Mouse (Mus musculus): ENCODE results near the gene Ppp1r13b. TPM values are rescaled to one million over a fixed set of nuclear protein-coding genes. Genes with fewer than 3 reads are reported as not detected.
A peak's percentile ranks its signal among the peaks of the same experiment; 100 is the strongest.

Gene Ppp1r13b
- polyA plus RNA-seq, 1 experiment = 27.8 TPM

GRCm38 (mm10) chr12:111827556-111827955, 80.4 kb downstream of the Ppp1r13b start:
- DNase-seq (ENCODE audit: low read depth) = no peak

- no peak for DNase-seq (ENCODE audit: low read depth)
Observed at GRCm38 (mm10) chr12:111821931-111822330, 86.0 kb downstream of the Ppp1r13b start.

- no peak for DNase-seq (ENCODE audit: low read depth)
Observed at GRCm38 (mm10) chr12:111820708-111821107, 87.2 kb downstream of the Ppp1r13b start.

GRCm38 (mm10) chr12:111819936-111820335, 88.0 kb downstream of the Ppp1r13b start:
- DNase-seq (ENCODE audit: low read depth) = peak; percentile 75

GRCm38 (mm10) chr12:111817991-111818390, 89.9 kb downstream of the Ppp1r13b start:
- no peak for DNase-seq (ENCODE audit: low read depth)

GRCm38 (mm10) chr12:111816967-111817366, 90.9 kb downstream of the Ppp1r13b start:
- no peak for DNase-seq (ENCODE audit: low read depth)

- no peak for DNase-seq (ENCODE audit: low read depth)
Observed at GRCm38 (mm10) chr12:111816528-111816927, 91.4 kb downstream of the Ppp1r13b start.

- DNase-seq (ENCODE audit: low read depth) = no peak
Observed at GRCm38 (mm10) chr12:111814769-111815762, 92.8 kb downstream of the Ppp1r13b start.

- DNase-seq (ENCODE audit: low read depth) = peak; percentile 91
Observed at GRCm38 (mm10) chr12:111813766-111814617, 93.9 kb downstream of the Ppp1r13b start, which contains the start of the genes Xrcc3 and Zfyve21. TSS of gene Xrcc3 (minus strand) at chr12:111813873. TSS of gene Zfyve21 (plus strand) at chr12:111814170.

GRCm38 (mm10) chr12:111813111-111813765, 94.7 kb downstream of the Ppp1r13b start:
- peak; percentile 85 for DNase-seq (ENCODE audit: low read depth)

GRCm38 (mm10) chr12:111812611-111813010, 95.3 kb downstream of the Ppp1r13b start:
- DNase-seq (ENCODE audit: low read depth) = no peak

GRCm38 (mm10) chr12:111812075-111812474, 95.8 kb downstream of the Ppp1r13b start:
- no peak for DNase-seq (ENCODE audit: low read depth)

- no peak for DNase-seq (ENCODE audit: low read depth)
Observed at GRCm38 (mm10) chr12:111809762-111810161, 98.1 kb downstream of the Ppp1r13b start.

- DNase-seq (ENCODE audit: low read depth) = no peak
Observed at GRCm38 (mm10) chr12:111808775-111809174, 99.1 kb downstream of the Ppp1r13b start.

- DNase-seq (ENCODE audit: low read depth) = no peak
Observed at GRCm38 (mm10) chr12:111803538-111803937, 104.4 kb downstream of the Ppp1r13b start.

- DNase-seq (ENCODE audit: low read depth) = no peak
Observed at GRCm38 (mm10) chr12:111800459-111801183, 107.3 kb downstream of the Ppp1r13b start.

GRCm38 (mm10) chr12:111798493-111798892, 109.4 kb downstream of the Ppp1r13b start:
- DNase-seq (ENCODE audit: low read depth) = no peak

GRCm38 (mm10) chr12:111797251-111797650, 110.7 kb downstream of the Ppp1r13b start:
- no peak for DNase-seq (ENCODE audit: low read depth)

- no peak for DNase-seq (ENCODE audit: low read depth)
Observed at GRCm38 (mm10) chr12:111795180-111795895, 112.6 kb downstream of the Ppp1r13b start.

GRCm38 (mm10) chr12:111794526-111795179, 113.3 kb downstream of the Ppp1r13b start:
- DNase-seq (ENCODE audit: low read depth) = no peak
